Mouse (Mus musculus): ENCODE measurements around the gene Slit3.

Gene Slit3

GRCm38 (mm10) chr11:35512686-35513085, 391.7 kb downstream of the Slit3 start:
- no peak for DNase-seq (ENCODE audit: low read depth, low spot score)

GRCm38 (mm10) chr11:35513343-35513742, 392.3 kb downstream of the Slit3 start:
- no peak for DNase-seq (ENCODE audit: low read depth, low spot score)

- no peak for DNase-seq (ENCODE audit: low read depth, low spot score)
Observed at GRCm38 (mm10) chr11:35522802-35523452, 401.9 kb downstream of the Slit3 start.

GRCm38 (mm10) chr11:35523773-35524172, 402.7 kb downstream of the Slit3 start:
- no peak for DNase-seq (ENCODE audit: low read depth, low spot score)

- no peak for DNase-seq (ENCODE audit: low read depth, low spot score)
Observed at GRCm38 (mm10) chr11:35526219-35526762, 405.3 kb downstream of the Slit3 start.

GRCm38 (mm10) chr11:35527816-35528462, 406.9 kb downstream of the Slit3 start:
- no peak for DNase-seq (ENCODE audit: low read depth, low spot score)

- DNase-seq (ENCODE audit: low read depth, low spot score) = no peak
Observed at GRCm38 (mm10) chr11:35535027-35535426, 414.0 kb downstream of the Slit3 start.

GRCm38 (mm10) chr11:35537128-35538088, 416.4 kb downstream of the Slit3 start:
- DNase-seq (ENCODE audit: low read depth, low spot score) = no peak

GRCm38 (mm10) chr11:35542731-35543130, 421.7 kb downstream of the Slit3 start:
- DNase-seq (ENCODE audit: low read depth, low spot score) = no peak

GRCm38 (mm10) chr11:35544112-35545064, 423.4 kb downstream of the Slit3 start:
- no peak for DNase-seq (ENCODE audit: low read depth, low spot score)

GRCm38 (mm10) chr11:35546081-35546822, 425.2 kb downstream of the Slit3 start:
- no peak for DNase-seq (ENCODE audit: low read depth, low spot score)

- DNase-seq (ENCODE audit: low read depth, low spot score) = no peak
Observed at GRCm38 (mm10) chr11:35550036-35550435, 429.0 kb downstream of the Slit3 start.

GRCm38 (mm10) chr11:35556192-35556591, 435.2 kb downstream of the Slit3 start:
- DNase-seq (ENCODE audit: low read depth, low spot score) = no peak

- no peak for DNase-seq (ENCODE audit: low read depth, low spot score)
Observed at GRCm38 (mm10) chr11:35557476-35557875, 436.5 kb downstream of the Slit3 start.

GRCm38 (mm10) chr11:35558311-35558710, 437.3 kb downstream of the Slit3 start:
- DNase-seq (ENCODE audit: low read depth, low spot score) = no peak

GRCm38 (mm10) chr11:35559386-35559785, 438.4 kb downstream of the Slit3 start:
- DNase-seq (ENCODE audit: low read depth, low spot score) = no peak

GRCm38 (mm10) chr11:35561760-35562159, 440.7 kb downstream of the Slit3 start:
- no peak for DNase-seq (ENCODE audit: low read depth, low spot score)

- DNase-seq (ENCODE audit: low read depth, low spot score) = no peak
Observed at GRCm38 (mm10) chr11:35565322-35565721, 444.3 kb downstream of the Slit3 start.

- no peak for DNase-seq (ENCODE audit: low read depth, low spot score)
Observed at GRCm38 (mm10) chr11:35566686-35567085, 445.7 kb downstream of the Slit3 start.
